In the genomic region with DNA sequence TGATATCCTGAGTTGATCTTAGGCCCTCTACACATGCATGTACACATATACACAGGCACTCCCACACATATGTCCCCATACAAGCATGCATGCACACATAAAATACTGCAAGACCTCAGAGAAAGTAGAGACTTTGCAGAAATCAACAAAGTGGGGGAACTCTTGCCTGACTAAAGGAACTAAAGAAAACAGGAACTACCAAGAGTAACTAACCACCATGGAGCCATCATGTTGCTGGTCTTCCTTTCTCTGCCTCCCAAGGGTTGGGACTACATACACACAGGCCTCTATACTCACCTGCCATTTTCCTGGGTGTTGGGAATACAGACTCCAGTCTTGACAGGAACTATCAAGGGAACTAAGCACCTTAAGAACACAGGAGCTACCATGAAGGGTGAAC, we compare ENCODE assay signal across 19 mouse cellular contexts. TPM values are rescaled to one million over a fixed set of nuclear protein-coding genes. Genes with fewer than 3 reads are reported as not detected.
DNase-seq lines count a peak whose midpoint lies in the region; ATAC-seq lines count a peak whose summit lies in the region.
"Had no signal": no experiment of that assay in that cellular context is flagged by ENCODE, and none has a peak within 500 bp of the region (broad histone marks: within the 10 kb centered on the region; RNA-seq: fewer than 3 reads in every experiment).

No protein-coding gene starts in this region.

- DNase-seq in A20 (ENCODE audit: low read depth, low spot score) = peak; percentile 23
- peak; percentile 31 to 36 for DNase-seq in B cell, adult 2 months
- no peak for DNase-seq in gastrocnemius, postnatal 4 days (ENCODE audit: low spot score in 2 of 2)
- DNase-seq in layer of hippocampus, adult 11-12 months (ENCODE audit: low spot score) = no peak
- DNase-seq: adrenal gland, postnatal 14 days; cerebellum, adult 18-20 months; cerebellum, adult 9-11 months; cerebellum, postnatal 36 days; gastrocnemius, adult 2 months; gastrocnemius, postnatal 25 days; heart, adult 18-20 months; heart, postnatal 10 days; heart, postnatal 4 days had no signal

- ATAC-seq in granulocyte monocyte progenitor cell, adult 5-6 weeks (replicated peaks; ENCODE audit: poor library complexity, severe bottlenecking) = peak; percentile 55
- peak; percentile 40 for ATAC-seq in megakaryocyte progenitor cell, adult 5-6 weeks (replicated peaks; ENCODE audit: poor library complexity)
- no peak for ATAC-seq in inflammation-experienced regulatory T-cells, adult 6 months
- ATAC-seq: activated CD4-positive, CD25-positive, alpha-beta regulatory T cell, adult 4 months; forebrain, embryonic 14.5 days; Patski had no signal

RNA-seq across cellular contexts. Expression of gene Lpcat1, which starts 5.4 kb away (rescaled TPM):
- total RNA-seq in granulocyte monocyte progenitor cell, adult 5-6 weeks (2014; fragmentation: Nextera tagmentation) = 16.0 and 19.0 TPM in 2 replicates
- 19.8 and 32.3 TPM in 2 replicates for total RNA-seq in granulocyte monocyte progenitor cell, adult 5-6 weeks (2017)
- 12.7 and 13.5 TPM in 2 replicates for total RNA-seq in megakaryocyte progenitor cell, adult 5-6 weeks (2015)
- 21.6 and 26.5 TPM in 2 replicates for total RNA-seq in megakaryocyte progenitor cell, adult 5-6 weeks (2017)
- total RNA-seq in gastrocnemius, postnatal 4 days (2021) = 10 to 100 TPM; 17.8 to 19.0 TPM
- polyA plus RNA-seq in inflammation-experienced regulatory T-cells, adult 6 months (2017; shearing (Covaris generic)) = 10 to 100 TPM; 26.5 to 39.7 (median 36.1) TPM

Comparison
In these comparisons a context has a peak if more than half of its experiments do, and no peak if none do; other contexts are left out.
1. DNase-seq: peak in A20 (single experiment) and B cell, adult 2 months (2 of 2); none in gastrocnemius, postnatal 4 days (0 of 2) and layer of hippocampus, adult 11-12 months (single experiment).